In genomic region chr15:79380468-79381444, GRCm38 (mm10) we compare ENCODE assay signal across 8 mouse cellular contexts. TPM values are rescaled to one million over a fixed set of nuclear protein-coding genes. Genes with fewer than 3 reads are reported as not detected.
A peak's percentile ranks its signal among the peaks of the same experiment; 100 is the strongest.
DNase-seq lines count a peak whose midpoint lies in the region; ATAC-seq and TF ChIP-seq lines count a peak whose summit lies in the region.

No protein-coding gene starts in this region.

- peak; percentile 39 for TF ChIP-seq CTCF in C2C12 (IDR thresholded peaks at IDR 0.05; ENCODE audit: control insufficient read depth, insufficient read depth, insufficient read length)
- TF ChIP-seq CTCF in cortical plate, adult 2 months (IDR thresholded peaks at IDR 0.05; ENCODE audit: extremely low read depth, insufficient read depth, low read length), result peak; percentile 70
- peak; percentile 97 for TF ChIP-seq CTCF in liver, adult 2 months (IDR thresholded peaks at IDR 0.05; ENCODE audit: low read depth, low read length)

- H3K79me3 ChIP-seq in C2C12 (ENCODE audit: low read depth), result peaks cover 19% of the 10 kb centered on the region

- H3K4me2 ChIP-seq in stomach, embryonic 16.5 days (ENCODE audit: low read depth, low read length), result no peak overlapping the region

- no peaks in the 10 kb centered on the region for H3K27me3 ChIP-seq in C2C12 (ENCODE audit: control insufficient read depth, insufficient read depth, insufficient read length)
- H3K27me3 ChIP-seq in liver, adult 2 months (ENCODE audit: control insufficient read depth, insufficient read depth, low read length), result no peaks in the 10 kb centered on the region
- H3K27me3 ChIP-seq in stomach, embryonic 16.5 days (ENCODE audit: control insufficient read depth, insufficient read depth, low read length), result no peaks in the 10 kb centered on the region

- H3K36me3 ChIP-seq in C2C12 (ENCODE audit: control insufficient read depth, insufficient read depth), result peaks cover 42% of the 10 kb centered on the region
- no peaks in the 10 kb centered on the region for H3K36me3 ChIP-seq in liver, adult 2 months (ENCODE audit: control insufficient read depth, insufficient read depth, low read length)
- no peaks in the 10 kb centered on the region for H3K36me3 ChIP-seq in stomach, embryonic 16.5 days (ENCODE audit: control insufficient read depth, insufficient read depth, low read length)

- peaks cover 12% of the 10 kb centered on the region for H3K4me1 ChIP-seq in cortical plate, adult 2 months (ENCODE audit: control insufficient read depth, insufficient read depth, low read length)
- H3K4me1 ChIP-seq in liver, adult 2 months (ENCODE audit: control insufficient read depth, insufficient read depth, low read length), result no peaks in the 10 kb centered on the region
- H3K4me1 ChIP-seq in stomach, embryonic 16.5 days (ENCODE audit: control insufficient read depth, insufficient read depth, low read length), result peaks cover 12% of the 10 kb centered on the region

- H3K9me3 ChIP-seq in stomach, embryonic 16.5 days (replicated peaks; ENCODE audit: control insufficient read depth, low read length), result no peaks in the 10 kb centered on the region

- peak; percentile 81 for ATAC-seq in monocyte, adult 5-6 weeks (replicated peaks; ENCODE audit: insufficient number of reproducible peaks, low FRiP score, low TSS enrichment, poor library complexity, severe bottlenecking)
- ATAC-seq in stomach, embryonic 16.5 days (ENCODE audit: insufficient read depth, low FRiP score), result peak; percentile 39; the same call in 1 of the 2 replicates

- H3K4me3 ChIP-seq in C2C12 (ENCODE audit: insufficient read depth, poor library complexity, severe bottlenecking), result no peak overlapping the region
- no peak overlapping the region for H3K4me3 ChIP-seq in cortical plate, adult 2 months (ENCODE audit: insufficient read depth, low read length)
- no peak overlapping the region for H3K4me3 ChIP-seq in liver, adult 2 months (ENCODE audit: insufficient read depth, low read depth, low read length)
- no peak overlapping the region for H3K4me3 ChIP-seq in stomach, embryonic 16.5 days (replicated peaks; ENCODE audit: low read length)

- DNase-seq in ZHBTc4 (ENCODE audit: low read depth, low spot score), result peak; percentile 86
- peak; percentile 82 to 90 for DNase-seq in heart, adult 18-20 months
- peak; percentile 61 to 82 for DNase-seq in kidney, adult 8-10 months
- DNase-seq in liver, adult 2 months (ENCODE audit: extremely low read depth, low read depth, low spot score), result peak; percentile 59

- H3ac ChIP-seq in C2C12 (ENCODE audit: control insufficient read depth, insufficient read length, low read depth), result no peak overlapping the region

- H3K9ac ChIP-seq in liver, adult 2 months (ENCODE audit: low read depth, low read length), result no peak overlapping the region
- peak overlapping the region; percentile 37; the same call in 1 of the 2 replicates for H3K9ac ChIP-seq in stomach, embryonic 16.5 days (ENCODE audit: low read length)

- no peak for TF ChIP-seq POLR2A in cortical plate, adult 2 months (IDR thresholded peaks at IDR 0.05; ENCODE audit: extremely low read depth, insufficient read depth, low read length)
- TF ChIP-seq POLR2A in liver, adult 2 months (IDR thresholded peaks at IDR 0.05; ENCODE audit: extremely low read depth, insufficient read depth, low read length), result no peak

- peak overlapping the region; percentile 81 for H3K27ac ChIP-seq in cortical plate, adult 2 months (ENCODE audit: insufficient read depth, low read length)
- H3K27ac ChIP-seq in liver, adult 2 months (replicated peaks; ENCODE audit: insufficient read depth, low read depth, low read length), result no peak overlapping the region
- H3K27ac ChIP-seq in stomach, embryonic 16.5 days (ENCODE audit: low read length), result peak overlapping the region; percentile 43

- H3K79me2 ChIP-seq in C2C12 (ENCODE audit: control insufficient read depth, insufficient read depth), result peaks cover 55% of the 10 kb centered on the region
- peaks cover 11% of the 10 kb centered on the region; the same call in 1 of the 2 replicates for H3K79me2 ChIP-seq in liver, adult 2 months (ENCODE audit: control insufficient read depth, insufficient read depth, low read length)

- 59% methylated on average over 22 of the region's 23 CpGs for WGBS in liver, adult 2 months
- WGBS in stomach, embryonic 16.5 days, result 47% methylated on average over 23 of the region's 23 CpGs

TF ChIP-seq in C2C12, 6 proteins besides CTCF, POLR2A, EP300 and RAD21:
- TF ChIP-seq MYOD1 (IDR thresholded peaks at IDR 0.05; ENCODE audit: control insufficient read depth, insufficient read length, low read depth) (no peak), MYOG (IDR thresholded peaks at IDR 0.05; ENCODE audit: control insufficient read depth, extremely low read depth, insufficient read length) (no peak), MAX (IDR thresholded peaks at IDR 0.05) (no peak), FOSL1 (IDR thresholded peaks at IDR 0.05; ENCODE audit: insufficient read depth, low read length, poor library complexity, severe bottlenecking) (no peak), CEBPB (IDR thresholded peaks at IDR 0.05; ENCODE audit: low read depth) (no peak), USF1 (IDR thresholded peaks at IDR 0.05; ENCODE audit: low read depth) (no peak)

RNA-seq across cellular contexts. Expression of gene Tmem184b, which starts 22.6 kb away (rescaled TPM):
- polyA plus RNA-seq in C2C12 (2012; fragmentation: generic; extraction: Trizol), result 74.2 TPM
- polyA plus RNA-seq in cortical plate, adult 2 months (2012; rRNA removed), result 69.6 and 75.6 TPM in 2 replicates
- total RNA-seq in heart, adult 18-20 months (2021), result 10 to 100 TPM; 34.8 to 36.7 TPM
- 6.0 and 10.1 TPM in 2 replicates for total RNA-seq in liver, adult 2 months (2014; rRNA removed)
- polyA plus RNA-seq in liver, adult 2 months (2012; rRNA removed), result 46.8 and 48.7 TPM in 2 replicates
- 10.6 to 25.9 TPM (median 19.9 TPM) in 3 replicates for total RNA-seq in monocyte, adult 5-6 weeks (2017)
- 52.7 and 59.6 TPM in 2 replicates for polyA plus RNA-seq in stomach, embryonic 16.5 days (2015; fragmentation: Nextera tagmentation; extraction: Ambion mirVana)

RNA-seq across cellular contexts. Expression of gene Maff, which starts 34.3 kb away (rescaled TPM):
- polyA plus RNA-seq in C2C12 (2012; fragmentation: generic; extraction: Trizol), result 24.8 TPM
- polyA plus RNA-seq in cortical plate, adult 2 months (2012; rRNA removed), result 0.71 and 0.78 TPM in 2 replicates
- 10 to 100 TPM; 12.8 to 17.6 TPM for total RNA-seq in heart, adult 18-20 months (2021)
- total RNA-seq in liver, adult 2 months (2014; rRNA removed), result 8.5 and 10.8 TPM in 2 replicates
- 0.75 and 0.89 TPM in 2 replicates for polyA plus RNA-seq in liver, adult 2 months (2012; rRNA removed)
- 9.8 to 14.5 TPM (median 10.4 TPM) in 3 replicates for total RNA-seq in monocyte, adult 5-6 weeks (2017)
- polyA plus RNA-seq in stomach, embryonic 16.5 days (2015; fragmentation: Nextera tagmentation; extraction: Ambion mirVana), result 5.2 and 6.2 TPM in 2 replicates

RNA-seq across cellular contexts. Expression of gene Pla2g6, which starts 52.6 kb away (rescaled TPM):
- polyA plus RNA-seq in C2C12 (2012; fragmentation: generic; extraction: Trizol), result 17.4 TPM
- polyA plus RNA-seq in cortical plate, adult 2 months (2012; rRNA removed), result 27.4 and 28.9 TPM in 2 replicates
- total RNA-seq in heart, adult 18-20 months (2021), result 10 to 100 TPM in 1 of 2 experiments, 1 to 10 TPM in 1; 9.4 to 11.3 TPM
- total RNA-seq in liver, adult 2 months (2014; rRNA removed), result 16.3 and 29.3 TPM in 2 replicates
- polyA plus RNA-seq in liver, adult 2 months (2012; rRNA removed), result 24.5 and 25.1 TPM in 2 replicates
- 1.1 to 5.4 TPM (median 3.4 TPM) in 3 replicates for total RNA-seq in monocyte, adult 5-6 weeks (2017)
- 15.6 and 20.9 TPM in 2 replicates for polyA plus RNA-seq in stomach, embryonic 16.5 days (2015; fragmentation: Nextera tagmentation; extraction: Ambion mirVana)

Comparison
In these comparisons a context has a peak if more than half of its experiments do, and no peak if none do; other contexts are left out.
1. CTCF ChIP-seq: peak in every context shown above with its lines; median percentile 97 in liver, adult 2 months; 70 in cortical plate, adult 2 months; 39 in C2C12.